ENCODE assay signal across 7 mouse cellular contexts in the genomic region with DNA sequence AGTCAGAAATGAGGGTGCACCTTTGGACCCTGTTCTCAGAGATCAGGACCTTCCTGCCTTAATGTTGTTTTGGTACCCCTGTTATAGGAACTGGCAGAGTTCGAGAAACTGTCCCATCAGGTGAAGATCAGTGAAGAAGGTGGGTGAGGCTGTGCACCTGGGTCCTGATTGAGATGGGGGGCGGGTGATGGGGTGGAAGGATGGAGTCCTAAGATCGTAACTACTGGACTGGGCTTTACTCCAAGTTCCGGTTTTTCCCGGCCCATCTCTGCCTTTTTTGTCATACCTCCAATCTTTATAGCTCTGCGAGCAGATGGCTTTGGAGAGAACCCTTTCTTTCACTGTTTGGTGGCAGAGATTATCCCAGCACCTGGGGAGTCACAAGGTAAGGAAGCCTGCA. TPM values are rescaled to one million over a fixed set of nuclear protein-coding genes. Genes with fewer than 3 reads are reported as not detected.
A peak's percentile ranks its signal among the peaks of the same experiment; 100 is the strongest.
DNase-seq lines count a peak whose midpoint lies in the region; ATAC-seq lines count a peak whose summit lies in the region.

No protein-coding gene starts in this region.

- no peak for DNase-seq in forebrain, embryonic 11.5 days (ENCODE audit: low spot score)
- DNase-seq in limb, embryonic 11.5 days (ENCODE audit: low spot score), result no peak
- DNase-seq in urinary bladder, adult 2 months (ENCODE audit: low spot score), result no peak
- DNase-seq in adrenal gland, postnatal 4 days (ENCODE audit: low spot score in 2 of 2), result no peak

- peak overlapping the region; percentile 89 for H3K4me3 ChIP-seq in megakaryocyte, embryonic 14.5 days (replicated peaks)
- peak overlapping the region; percentile 38 for H3K4me3 ChIP-seq in forebrain, embryonic 11.5 days (ENCODE audit: low read depth, low read length)
- H3K4me3 ChIP-seq in limb, embryonic 11.5 days (ENCODE audit: low read depth, low read length), result peak overlapping the region; percentile 34
- peak overlapping the region; percentile 39 for H3K4me3 ChIP-seq in stomach, embryonic 14.5 days (ENCODE audit: low read depth, low read length)

- peaks cover 19% of the 10 kb centered on the region for H3K27me3 ChIP-seq in megakaryocyte, embryonic 14.5 days (replicated peaks)
- no peaks in the 10 kb centered on the region for H3K27me3 ChIP-seq in forebrain, embryonic 11.5 days (ENCODE audit: control insufficient read depth, insufficient read depth, low read length)
- no peaks in the 10 kb centered on the region for H3K27me3 ChIP-seq in limb, embryonic 11.5 days (ENCODE audit: control insufficient read depth, insufficient read depth, low read length)
- H3K27me3 ChIP-seq in stomach, embryonic 14.5 days (ENCODE audit: control insufficient read depth, insufficient read depth, low read length), result no peaks in the 10 kb centered on the region

- WGBS in forebrain, embryonic 11.5 days, result 39% methylated on average over 6 of the region's 6 CpGs
- 47% methylated on average over 6 of the region's 6 CpGs for WGBS in limb, embryonic 11.5 days
- 29% methylated on average over 6 of the region's 6 CpGs for WGBS in stomach, embryonic 14.5 days

- peaks cover 25% of the 10 kb centered on the region for H3K4me1 ChIP-seq in megakaryocyte, embryonic 14.5 days
- H3K4me1 ChIP-seq in forebrain, embryonic 11.5 days (replicated peaks; ENCODE audit: control insufficient read depth, insufficient read depth, low read length), result peaks cover 7% of the 10 kb centered on the region
- peaks cover 8% of the 10 kb centered on the region for H3K4me1 ChIP-seq in limb, embryonic 11.5 days (ENCODE audit: control insufficient read depth, insufficient read depth, low read length)
- H3K4me1 ChIP-seq in stomach, embryonic 14.5 days (ENCODE audit: control insufficient read depth, insufficient read depth, low read length), result 0 out of 2 replicates have a peak, but pooled peaks cover 2% of the 10 kb centered on the region

- peak overlapping the region; percentile 67 for H3K9ac ChIP-seq in forebrain, embryonic 11.5 days (ENCODE audit: low read length)
- peak overlapping the region; percentile 60 for H3K9ac ChIP-seq in limb, embryonic 11.5 days (ENCODE audit: low read length)
- H3K9ac ChIP-seq in stomach, embryonic 14.5 days (replicated peaks; ENCODE audit: low read depth, low read length), result peak overlapping the region; percentile 59

- H3K9me3 ChIP-seq in megakaryocyte, embryonic 14.5 days, result no peaks in the 10 kb centered on the region
- H3K9me3 ChIP-seq in forebrain, embryonic 11.5 days (ENCODE audit: control insufficient read depth, low read length), result no peaks in the 10 kb centered on the region
- H3K9me3 ChIP-seq in limb, embryonic 11.5 days (ENCODE audit: control insufficient read depth, low read length), result no peaks in the 10 kb centered on the region
- no peaks in the 10 kb centered on the region for H3K9me3 ChIP-seq in stomach, embryonic 14.5 days (ENCODE audit: control insufficient read depth, low read depth, low read length)

- no peaks in the 10 kb centered on the region for H3K36me3 ChIP-seq in megakaryocyte, embryonic 14.5 days (replicated peaks; ENCODE audit: low read length)
- H3K36me3 ChIP-seq in forebrain, embryonic 11.5 days (ENCODE audit: control insufficient read depth, insufficient read depth, low read length), result no peaks in the 10 kb centered on the region
- no peaks in the 10 kb centered on the region for H3K36me3 ChIP-seq in limb, embryonic 11.5 days (ENCODE audit: control insufficient read depth, insufficient read depth, low read length)
- H3K36me3 ChIP-seq in stomach, embryonic 14.5 days (ENCODE audit: control insufficient read depth, insufficient read depth, low read length), result no peaks in the 10 kb centered on the region

- H3K27ac ChIP-seq in forebrain, embryonic 11.5 days (ENCODE audit: low read depth, low read length), result no peak overlapping the region
- no peak overlapping the region for H3K27ac ChIP-seq in limb, embryonic 11.5 days (replicated peaks; ENCODE audit: low read depth, low read length)
- peak overlapping the region; percentile 46; the same call in 1 of the 2 replicates for H3K27ac ChIP-seq in stomach, embryonic 14.5 days (ENCODE audit: low read length)

- no peak for ATAC-seq in megakaryocyte, adult 5-6 weeks (ENCODE audit: poor library complexity, severe bottlenecking)
- ATAC-seq in forebrain, embryonic 11.5 days (replicated peaks; ENCODE audit: low FRiP score), result no peak
- 0 out of 2 replicates have a peak, but pooled peaks have one; percentile 13 for ATAC-seq in limb, embryonic 11.5 days (ENCODE audit: insufficient number of reproducible peaks, low FRiP score, low TSS enrichment, low read depth)
- no peak for ATAC-seq in stomach, embryonic 14.5 days (ENCODE audit: insufficient number of reproducible peaks, insufficient read depth, low FRiP score, low read depth)

- H3K4me2 ChIP-seq in forebrain, embryonic 11.5 days (ENCODE audit: low read depth, low read length, severe bottlenecking), result peak overlapping the region; percentile 78
- H3K4me2 ChIP-seq in limb, embryonic 11.5 days (ENCODE audit: low read depth, severe bottlenecking), result peak overlapping the region; percentile 70
- H3K4me2 ChIP-seq in stomach, embryonic 14.5 days (replicated peaks; ENCODE audit: low read depth, low read length), result peak overlapping the region; percentile 72

RNA-seq across cellular contexts. Expression of gene Sat2, which starts 0.6 kb away (rescaled TPM):
- polyA plus RNA-seq in megakaryocyte, embryonic 14.5 days (2012; ENCODE audit: insufficient read depth, low replicate concordance), result not detected in 2 replicates
- total RNA-seq in megakaryocyte, adult 5-6 weeks (2015), result not detected in 2 replicates
- not detected in 2 replicates for total RNA-seq in megakaryocyte, adult 5-6 weeks (2017)
- polyA plus RNA-seq in forebrain, embryonic 11.5 days (2014; fragmentation: Nextera tagmentation; extraction: Ambion mirVana), result 13.9 and 17.7 TPM in 2 replicates
- 14.7 and 16.2 TPM in 2 replicates for polyA plus RNA-seq in limb, embryonic 11.5 days (2014; fragmentation: Nextera tagmentation; extraction: Ambion mirVana)
- polyA plus RNA-seq in stomach, embryonic 14.5 days (2014; fragmentation: Nextera tagmentation; extraction: Ambion mirVana), result 17.5 and 18.7 TPM in 2 replicates
- polyA plus RNA-seq in urinary bladder, adult 2 months (2012; rRNA removed), result 18.4 and 19.5 TPM in 2 replicates
- 10 to 100 TPM; 18.3 to 20.9 TPM for total RNA-seq in adrenal gland, postnatal 4 days (2021)

RNA-seq across cellular contexts. Expression of gene Shbg, which starts 4.7 kb away (rescaled TPM):
- polyA plus RNA-seq in megakaryocyte, embryonic 14.5 days (2012; ENCODE audit: insufficient read depth, low replicate concordance), result not detected in 2 replicates
- not detected in 2 replicates for total RNA-seq in megakaryocyte, adult 5-6 weeks (2015)
- not detected in 2 replicates for total RNA-seq in megakaryocyte, adult 5-6 weeks (2017)
- not detected in 2 replicates for polyA plus RNA-seq in forebrain, embryonic 11.5 days (2014; fragmentation: Nextera tagmentation; extraction: Ambion mirVana)
- polyA plus RNA-seq in limb, embryonic 11.5 days (2014; fragmentation: Nextera tagmentation; extraction: Ambion mirVana), result not detected in 2 replicates
- polyA plus RNA-seq in stomach, embryonic 14.5 days (2014; fragmentation: Nextera tagmentation; extraction: Ambion mirVana), result not detected in 2 replicates
- not detected in 2 replicates for polyA plus RNA-seq in urinary bladder, adult 2 months (2012; rRNA removed)
- under 1 TPM in 1 of 2 experiments, not detected in 1; 0.59 TPM for total RNA-seq in adrenal gland, postnatal 4 days (2021)

RNA-seq across cellular contexts. Expression of gene Fxr2, which starts 10.4 kb away (rescaled TPM):
- polyA plus RNA-seq in megakaryocyte, embryonic 14.5 days (2012; ENCODE audit: insufficient read depth, low replicate concordance), result 65.7 and 84.9 TPM in 2 replicates
- total RNA-seq in megakaryocyte, adult 5-6 weeks (2015), result 25.3 and 29.0 TPM in 2 replicates
- 33.3 and 36.5 TPM in 2 replicates for total RNA-seq in megakaryocyte, adult 5-6 weeks (2017)
- polyA plus RNA-seq in forebrain, embryonic 11.5 days (2014; fragmentation: Nextera tagmentation; extraction: Ambion mirVana), result 33.6 and 44.1 TPM in 2 replicates
- polyA plus RNA-seq in limb, embryonic 11.5 days (2014; fragmentation: Nextera tagmentation; extraction: Ambion mirVana), result 35.8 and 37.5 TPM in 2 replicates
- polyA plus RNA-seq in stomach, embryonic 14.5 days (2014; fragmentation: Nextera tagmentation; extraction: Ambion mirVana), result 20.9 and 26.0 TPM in 2 replicates
- 74.8 and 85.8 TPM in 2 replicates for polyA plus RNA-seq in urinary bladder, adult 2 months (2012; rRNA removed)
- 100 to 1,000 TPM in 1 of 2 experiments, 10 to 100 TPM in 1; 89.3 to 111 TPM for total RNA-seq in adrenal gland, postnatal 4 days (2021)

RNA-seq across cellular contexts. Expression of gene Atp1b2, which starts 16.7 kb away (rescaled TPM):
- 2.8 and 4.2 TPM in 2 replicates for polyA plus RNA-seq in megakaryocyte, embryonic 14.5 days (2012; ENCODE audit: insufficient read depth, low replicate concordance)
- total RNA-seq in megakaryocyte, adult 5-6 weeks (2015), result 0.91 and 2.2 TPM in 2 replicates
- 0.26 and 0.45 TPM in 2 replicates for total RNA-seq in megakaryocyte, adult 5-6 weeks (2017)
- 9.3 and 12.6 TPM in 2 replicates for polyA plus RNA-seq in forebrain, embryonic 11.5 days (2014; fragmentation: Nextera tagmentation; extraction: Ambion mirVana)
- 4.5 and 4.9 TPM in 2 replicates for polyA plus RNA-seq in limb, embryonic 11.5 days (2014; fragmentation: Nextera tagmentation; extraction: Ambion mirVana)
- 8.8 and 10.0 TPM in 2 replicates for polyA plus RNA-seq in stomach, embryonic 14.5 days (2014; fragmentation: Nextera tagmentation; extraction: Ambion mirVana)
- 23.5 and 46.2 TPM in 2 replicates for polyA plus RNA-seq in urinary bladder, adult 2 months (2012; rRNA removed)
- 10 to 100 TPM; 74.6 to 83.4 TPM for total RNA-seq in adrenal gland, postnatal 4 days (2021)

RNA-seq across cellular contexts. Expression of gene Sox15, which starts 32.7 kb away (rescaled TPM):
- not detected in 2 replicates for polyA plus RNA-seq in megakaryocyte, embryonic 14.5 days (2012; ENCODE audit: insufficient read depth, low replicate concordance)
- total RNA-seq in megakaryocyte, adult 5-6 weeks (2015), result not detected in 2 replicates
- total RNA-seq in megakaryocyte, adult 5-6 weeks (2017), result 0.22 TPM in 1 of 2 replicates, not detected in the other
- not detected in 2 replicates for polyA plus RNA-seq in forebrain, embryonic 11.5 days (2014; fragmentation: Nextera tagmentation; extraction: Ambion mirVana)
- 0.17 TPM in 1 of 2 replicates, not detected in the other for polyA plus RNA-seq in limb, embryonic 11.5 days (2014; fragmentation: Nextera tagmentation; extraction: Ambion mirVana)
- 4.1 and 4.7 TPM in 2 replicates for polyA plus RNA-seq in stomach, embryonic 14.5 days (2014; fragmentation: Nextera tagmentation; extraction: Ambion mirVana)
- 33.7 and 43.5 TPM in 2 replicates for polyA plus RNA-seq in urinary bladder, adult 2 months (2012; rRNA removed)
- total RNA-seq in adrenal gland, postnatal 4 days (2021), result under 1 TPM; 0.62 to 0.73 TPM

Comparison
In these comparisons a context has a peak if more than half of its experiments do, and no peak if none do; other contexts are left out.
1. H3K4me3 ChIP-seq: peak in every context shown above with its lines; median percentile 89 in megakaryocyte, embryonic 14.5 days; 39 in stomach, embryonic 14.5 days; 38 in forebrain, embryonic 11.5 days; 34 in limb, embryonic 11.5 days.
2. RNA of gene Sat2, which starts 0.6 kb away (polyA plus RNA-seq): 18.4 to 19.5 TPM in urinary bladder, adult 2 months, 17.5 to 18.7 TPM in stomach, embryonic 14.5 days, 13.9 to 17.7 TPM in forebrain, embryonic 11.5 days and 14.7 to 16.2 TPM in limb, embryonic 11.5 days; not detected in megakaryocyte, embryonic 14.5 days; every median in the first group is over 10 times any median in the second.
3. Peak in every context shown above with its lines, with median percentiles within 50 percentile points of each other: H3K4me2 ChIP-seq and H3K9ac ChIP-seq.